Mouse (Mus musculus): ENCODE measurements around the gene Pomc. TPM values are rescaled to one million over a fixed set of nuclear protein-coding genes. Genes with fewer than 3 reads are reported as not detected.
"Not testable (repeated sequence)": the region's sequence is repeated elsewhere in the genome, so short reads cannot be mapped to it uniquely, and the experiment has no call there.

The Pomc gene
- total and polyA plus RNA-seq, 3 experiments, result 0.36 to 0.50 (median 0.37) TPM

GRCm38 (mm10) chr12:3928841-3929240 is 25.9 kb upstream of the Pomc start:
- H3K36me3 ChIP-seq (ENCODE audit: control insufficient read depth, insufficient read depth, low read length), result no peaks in the 10 kb centered on the region
- no peaks in the 10 kb centered on the region for H3K27me3 ChIP-seq (ENCODE audit: control insufficient read depth, insufficient read depth, low read length)
- WGBS, result 49% methylated on average over 3 of the region's 3 CpGs
- DNase-seq, result no peak
- no peak overlapping the region for H3K27ac ChIP-seq
- no peak overlapping the region for H3K9ac ChIP-seq (ENCODE audit: low read depth, low read length)
- intact Hi-C loops (cut with DNase I), result loop anchor here (5.0 kb wide), 2 partner anchors 267 to 278 kb away; no protein-coding TSS in a partner anchor
- no peaks in the 10 kb centered on the region for H3K4me1 ChIP-seq (ENCODE audit: control insufficient read depth, insufficient read depth, low read length)
- TF ChIP-seq CTCF (IDR thresholded peaks at IDR 0.05) (peak; percentile 68), EP300 (IDR thresholded peaks at IDR 0.05; ENCODE audit: insufficient read depth, low read depth, low read length) (0 out of 2 replicates have a peak, but pooled peaks have one; percentile 41), POLR2A (IDR thresholded peaks at IDR 0.05; ENCODE audit: insufficient read depth, low read depth, low read length) (no peak)
- H3K4me3 ChIP-seq, result no peak overlapping the region
- no peaks in the 10 kb centered on the region for H3K79me2 ChIP-seq (replicated peaks; ENCODE audit: control insufficient read depth, insufficient read depth, low read length)

GRCm38 (mm10) chr12:3930090-3930865 is 24.5 kb upstream of the Pomc start:
- H3K27ac ChIP-seq; H3K79me2 ChIP-seq (replicated peaks; ENCODE audit: control insufficient read depth, insufficient read depth, low read length); H3K4me3 ChIP-seq; H3K9ac ChIP-seq (ENCODE audit: low read depth, low read length); DNase-seq; intact Hi-C loops (cut with DNase I); H3K27me3 ChIP-seq (ENCODE audit: control insufficient read depth, insufficient read depth, low read length); H3K36me3 ChIP-seq (ENCODE audit: control insufficient read depth, insufficient read depth, low read length); H3K4me1 ChIP-seq (ENCODE audit: control insufficient read depth, insufficient read depth, low read length): not testable (repeated sequence)
- WGBS, result 86% methylated on average over 37 of the region's 47 CpGs

GRCm38 (mm10) chr12:3942026-3942425 is 12.7 kb upstream of the Pomc start:
- no peak for DNase-seq
- no peaks in the 10 kb centered on the region for H3K4me1 ChIP-seq (ENCODE audit: control insufficient read depth, insufficient read depth, low read length)
- H3K9ac ChIP-seq (ENCODE audit: low read depth, low read length), result no peak overlapping the region
- no peak for TF ChIP-seq EP300 (IDR thresholded peaks at IDR 0.05; ENCODE audit: insufficient read depth, low read depth, low read length)
- TF ChIP-seq POLR2A (IDR thresholded peaks at IDR 0.05; ENCODE audit: insufficient read depth, low read depth, low read length), result no peak
- TF ChIP-seq CTCF (IDR thresholded peaks at IDR 0.05), result no peak
- H3K4me3 ChIP-seq, result no peak overlapping the region
- 53% methylated on average over 11 of the region's 11 CpGs for WGBS
- no peak overlapping the region for H3K27ac ChIP-seq
- H3K79me2 ChIP-seq (replicated peaks; ENCODE audit: control insufficient read depth, insufficient read depth, low read length), result no peaks in the 10 kb centered on the region
- intact Hi-C loops (cut with DNase I), result no loop called here
- H3K27me3 ChIP-seq (ENCODE audit: control insufficient read depth, insufficient read depth, low read length), result no peaks in the 10 kb centered on the region
- H3K36me3 ChIP-seq (ENCODE audit: control insufficient read depth, insufficient read depth, low read length), result no peaks in the 10 kb centered on the region

- H3K27ac ChIP-seq, result no peak overlapping the region
- no peaks in the 10 kb centered on the region for H3K36me3 ChIP-seq (ENCODE audit: control insufficient read depth, insufficient read depth, low read length)
- TF ChIP-seq CTCF (IDR thresholded peaks at IDR 0.05), result no peak
- no peak for TF ChIP-seq EP300 (IDR thresholded peaks at IDR 0.05; ENCODE audit: insufficient read depth, low read depth, low read length)
- no peak for TF ChIP-seq POLR2A (IDR thresholded peaks at IDR 0.05; ENCODE audit: insufficient read depth, low read depth, low read length)
- 72% methylated on average over 4 of the region's 4 CpGs for WGBS
- DNase-seq, result no peak
- intact Hi-C loops (cut with DNase I), result no loop called here
- no peaks in the 10 kb centered on the region for H3K27me3 ChIP-seq (ENCODE audit: control insufficient read depth, insufficient read depth, low read length)
- H3K4me1 ChIP-seq (ENCODE audit: control insufficient read depth, insufficient read depth, low read length), result no peaks in the 10 kb centered on the region
- no peak overlapping the region for H3K4me3 ChIP-seq
- H3K79me2 ChIP-seq (replicated peaks; ENCODE audit: control insufficient read depth, insufficient read depth, low read length), result no peaks in the 10 kb centered on the region
- no peak overlapping the region for H3K9ac ChIP-seq (ENCODE audit: low read depth, low read length)
Measured at GRCm38 (mm10) chr12:3944454-3945073, 10.2 kb upstream of the Pomc start.

GRCm38 (mm10) chr12:3947503-3947902 is 7.2 kb upstream of the Pomc start:
- TF ChIP-seq EP300 (IDR thresholded peaks at IDR 0.05; ENCODE audit: insufficient read depth, low read depth, low read length), result no peak
- no peak for TF ChIP-seq POLR2A (IDR thresholded peaks at IDR 0.05; ENCODE audit: insufficient read depth, low read depth, low read length)
- TF ChIP-seq CTCF (IDR thresholded peaks at IDR 0.05), result no peak
- no peaks in the 10 kb centered on the region for H3K4me1 ChIP-seq (ENCODE audit: control insufficient read depth, insufficient read depth, low read length)
- H3K27me3 ChIP-seq (ENCODE audit: control insufficient read depth, insufficient read depth, low read length), result no peaks in the 10 kb centered on the region
- no peak for DNase-seq
- no peaks in the 10 kb centered on the region for H3K79me2 ChIP-seq (replicated peaks; ENCODE audit: control insufficient read depth, insufficient read depth, low read length)
- H3K27ac ChIP-seq, result no peak overlapping the region
- no peaks in the 10 kb centered on the region for H3K36me3 ChIP-seq (ENCODE audit: control insufficient read depth, insufficient read depth, low read length)
- no peak overlapping the region for H3K9ac ChIP-seq (ENCODE audit: low read depth, low read length)
- intact Hi-C loops (cut with DNase I), result no loop called here
- no peak overlapping the region for H3K4me3 ChIP-seq
- WGBS, result 69% methylated on average over 6 of the region's 6 CpGs

GRCm38 (mm10) chr12:3955371-3955770 is 620 bp downstream of the Pomc start:
- H3K36me3 ChIP-seq (ENCODE audit: control insufficient read depth, insufficient read depth, low read length), result no peaks in the 10 kb centered on the region
- H3K9ac ChIP-seq (ENCODE audit: low read depth, low read length), result no peak overlapping the region
- H3K79me2 ChIP-seq (replicated peaks; ENCODE audit: control insufficient read depth, insufficient read depth, low read length), result no peaks in the 10 kb centered on the region
- peaks cover 2% of the 10 kb centered on the region; the same call in 1 of the 2 replicates for H3K27me3 ChIP-seq (ENCODE audit: control insufficient read depth, insufficient read depth, low read length)
- TF ChIP-seq CTCF (IDR thresholded peaks at IDR 0.05) (no peak), EP300 (IDR thresholded peaks at IDR 0.05; ENCODE audit: insufficient read depth, low read depth, low read length) (no peak), POLR2A (IDR thresholded peaks at IDR 0.05; ENCODE audit: insufficient read depth, low read depth, low read length) (no peak)
- 27% methylated on average over 10 of the region's 10 CpGs for WGBS
- intact Hi-C loops (cut with DNase I), result no loop called here
- H3K4me1 ChIP-seq (ENCODE audit: control insufficient read depth, insufficient read depth, low read length), result peaks cover 2% of the 10 kb centered on the region
- no peak overlapping the region for H3K4me3 ChIP-seq
- no peak overlapping the region for H3K27ac ChIP-seq
- no peak for DNase-seq
